Mouse (Mus musculus): ENCODE measurements around the gene Uhrf1. TPM values are rescaled to one million over a fixed set of nuclear protein-coding genes. Genes with fewer than 3 reads are reported as not detected.
"Not testable (repeated sequence)": the region's sequence is repeated elsewhere in the genome, so short reads cannot be mapped to it uniquely, and the experiment has no call there.

Gene Uhrf1
- polyA plus RNA-seq (2015; fragmentation: Nextera tagmentation; extraction: Ambion mirVana), result 22.5 and 23.5 TPM in 2 replicates

GRCm38 (mm10) chr17:56303160-56303846 is at the start of gene Uhrf1:
Gene Uhrf1, plus strand, starts transcription at chr17:56303321.
- Histone ChIP-seq H3K9ac (ENCODE audit: low read depth, low read length) (peak within 1 kb of the TSS; percentile 58), H3K27me3 (replicated peaks; ENCODE audit: control insufficient read depth, insufficient read depth, low read length) (no peaks in the 10 kb centered on the region), H3K36me3 (ENCODE audit: control insufficient read depth, insufficient read depth) (0 out of 2 replicates have a peak, but pooled peaks cover 4% of the 10 kb centered on the region), H3K4me3 (ENCODE audit: low read depth, low read length) (peak within 1 kb of the TSS; percentile 78), H3K4me2 (replicated peaks; ENCODE audit: low read depth) (peak within 1 kb of the TSS; percentile 99), H3K27ac (ENCODE audit: low read depth, low read length) (peak within 1 kb of the TSS; percentile 64), H3K4me1 (replicated peaks; ENCODE audit: control insufficient read depth, insufficient read depth, low read length) (no peaks in the 10 kb centered on the region; the same call in 1 of the 2 replicates), H3K9me3 (ENCODE audit: control insufficient read depth) (no peaks in the 10 kb centered on the region)
- WGBS, result under 1% methylated on average over 43 of the region's 43 CpGs
- peak; percentile 58 for ATAC-seq
- TF ChIP-seq CTCF (IDR thresholded peaks at IDR 0.05; ENCODE audit: low read depth), result no peak

GRCm38 (mm10) chr17:56254695-56255094 is 48.4 kb upstream of the Uhrf1 start:
- ATAC-seq, result no peak
- H3K27ac ChIP-seq (ENCODE audit: low read depth, low read length), result no peak overlapping the region
- no peaks in the 10 kb centered on the region for H3K27me3 ChIP-seq (replicated peaks; ENCODE audit: control insufficient read depth, insufficient read depth, low read length)
- no peak overlapping the region for H3K9ac ChIP-seq (ENCODE audit: low read depth, low read length)
- H3K4me3 ChIP-seq (ENCODE audit: low read depth, low read length), result no peak overlapping the region
- H3K36me3 ChIP-seq (ENCODE audit: control insufficient read depth, insufficient read depth), result peaks cover 9% of the 10 kb centered on the region
- no peaks in the 10 kb centered on the region for H3K9me3 ChIP-seq (ENCODE audit: control insufficient read depth)
- no peak for TF ChIP-seq CTCF (IDR thresholded peaks at IDR 0.05; ENCODE audit: low read depth)
- 84% methylated on average over 4 of the region's 4 CpGs for WGBS
- no peak overlapping the region for H3K4me2 ChIP-seq (replicated peaks; ENCODE audit: low read depth)
- no peaks in the 10 kb centered on the region for H3K4me1 ChIP-seq (replicated peaks; ENCODE audit: control insufficient read depth, insufficient read depth, low read length)

- H3K4me3 ChIP-seq (ENCODE audit: low read depth, low read length), result no peak overlapping the region
- 17% methylated on average over 9 of the region's 9 CpGs for WGBS
- no peak overlapping the region for H3K27ac ChIP-seq (ENCODE audit: low read depth, low read length)
- peaks cover 16% of the 10 kb centered on the region for H3K36me3 ChIP-seq (ENCODE audit: control insufficient read depth, insufficient read depth)
- peak overlapping the region; percentile 35 for H3K4me2 ChIP-seq (replicated peaks; ENCODE audit: low read depth)
- ATAC-seq, result no peak
- no peaks in the 10 kb centered on the region for H3K9me3 ChIP-seq (ENCODE audit: control insufficient read depth)
- H3K27me3 ChIP-seq (replicated peaks; ENCODE audit: control insufficient read depth, insufficient read depth, low read length), result no peaks in the 10 kb centered on the region
- no peaks in the 10 kb centered on the region for H3K4me1 ChIP-seq (replicated peaks; ENCODE audit: control insufficient read depth, insufficient read depth, low read length)
- no peak for TF ChIP-seq CTCF (IDR thresholded peaks at IDR 0.05; ENCODE audit: low read depth)
- H3K9ac ChIP-seq (ENCODE audit: low read depth, low read length), result no peak overlapping the region
Measured at GRCm38 (mm10) chr17:56255429-56255828, 47.7 kb upstream of the Uhrf1 start.

GRCm38 (mm10) chr17:56255863-56256238 is 47.3 kb upstream of the Uhrf1 start:
- peak; percentile 88 for ATAC-seq
- H3K9ac ChIP-seq (ENCODE audit: low read depth, low read length), result no peak overlapping the region
- H3K27me3 ChIP-seq (replicated peaks; ENCODE audit: control insufficient read depth, insufficient read depth, low read length), result no peaks in the 10 kb centered on the region
- TF ChIP-seq CTCF (IDR thresholded peaks at IDR 0.05; ENCODE audit: low read depth), result peak; percentile 97
- no peaks in the 10 kb centered on the region for H3K9me3 ChIP-seq (ENCODE audit: control insufficient read depth)
- H3K4me1 ChIP-seq (replicated peaks; ENCODE audit: control insufficient read depth, insufficient read depth, low read length), result no peaks in the 10 kb centered on the region
- peak overlapping the region; percentile 83 for H3K27ac ChIP-seq (ENCODE audit: low read depth, low read length)
- WGBS, result under 1% methylated on average over 32 of the region's 32 CpGs
- H3K4me2 ChIP-seq (replicated peaks; ENCODE audit: low read depth), result peak overlapping the region; percentile 87
- H3K36me3 ChIP-seq (ENCODE audit: control insufficient read depth, insufficient read depth), result peaks cover 19% of the 10 kb centered on the region
- peak overlapping the region; percentile 65 for H3K4me3 ChIP-seq (ENCODE audit: low read depth, low read length)

GRCm38 (mm10) chr17:56256239-56256881 is 46.8 kb upstream of the Uhrf1 start, which contains the start of gene Fem1a:
Gene Fem1a, plus strand, starts transcription at chr17:56256810.
- Histone ChIP-seq H3K4me3 (ENCODE audit: low read depth, low read length) (peak within 1 kb of the TSS; percentile 65), H3K27ac (ENCODE audit: low read depth, low read length) (peak within 1 kb of the TSS; percentile 83), H3K9me3 (ENCODE audit: control insufficient read depth) (no peaks in the 10 kb centered on the region), H3K36me3 (ENCODE audit: control insufficient read depth, insufficient read depth) (peaks cover 22% of the 10 kb centered on the region), H3K4me2 (replicated peaks; ENCODE audit: low read depth) (peak within 1 kb of the TSS; percentile 87), H3K4me1 (replicated peaks; ENCODE audit: control insufficient read depth, insufficient read depth, low read length) (no peaks in the 10 kb centered on the region), H3K27me3 (replicated peaks; ENCODE audit: control insufficient read depth, insufficient read depth, low read length) (no peaks in the 10 kb centered on the region), H3K9ac (ENCODE audit: low read depth, low read length) (peak within 1 kb of the TSS; percentile 59)
- WGBS, result under 1% methylated on average over 28 of the region's 28 CpGs
- TF ChIP-seq CTCF (IDR thresholded peaks at IDR 0.05; ENCODE audit: low read depth), result no peak
- peak; percentile 91 for ATAC-seq

- Histone ChIP-seq H3K27me3 (replicated peaks; ENCODE audit: control insufficient read depth, insufficient read depth, low read length) (no peaks in the 10 kb centered on the region), H3K4me2 (replicated peaks; ENCODE audit: low read depth) (peak overlapping the region; percentile 87), H3K4me3 (ENCODE audit: low read depth, low read length) (peak overlapping the region; percentile 65), H3K27ac (ENCODE audit: low read depth, low read length) (peak overlapping the region; percentile 70), H3K4me1 (replicated peaks; ENCODE audit: control insufficient read depth, insufficient read depth, low read length) (no peaks in the 10 kb centered on the region), H3K9me3 (ENCODE audit: control insufficient read depth) (no peaks in the 10 kb centered on the region), H3K9ac (ENCODE audit: low read depth, low read length) (peak overlapping the region; percentile 59), H3K36me3 (ENCODE audit: control insufficient read depth, insufficient read depth) (peaks cover 27% of the 10 kb centered on the region)
- peak; percentile 14; the same call in 1 of the 2 replicates for ATAC-seq
- TF ChIP-seq CTCF (IDR thresholded peaks at IDR 0.05; ENCODE audit: low read depth), result no peak
- 7% methylated on average over 52 of the region's 58 CpGs for WGBS
Measured at GRCm38 (mm10) chr17:56257181-56257894, 45.8 kb upstream of the Uhrf1 start.

GRCm38 (mm10) chr17:56258269-56258668 is 44.9 kb upstream of the Uhrf1 start:
- Histone ChIP-seq H3K4me2 (replicated peaks; ENCODE audit: low read depth) (peak overlapping the region; percentile 87), H3K36me3 (ENCODE audit: control insufficient read depth, insufficient read depth) (peaks cover 35% of the 10 kb centered on the region)
- H3K4me3 ChIP-seq (ENCODE audit: low read depth, low read length); H3K9me3 ChIP-seq (ENCODE audit: control insufficient read depth); H3K4me1 ChIP-seq (replicated peaks; ENCODE audit: control insufficient read depth, insufficient read depth, low read length); H3K27me3 ChIP-seq (replicated peaks; ENCODE audit: control insufficient read depth, insufficient read depth, low read length); H3K27ac ChIP-seq (ENCODE audit: low read depth, low read length); ATAC-seq; H3K9ac ChIP-seq (ENCODE audit: low read depth, low read length): not testable (repeated sequence)
- WGBS, result 93% methylated on average over 19 of the region's 19 CpGs

GRCm38 (mm10) chr17:56258812-56259211 is 44.3 kb upstream of the Uhrf1 start:
- WGBS, result 52% methylated on average over 2 of the region's 2 CpGs

More at GRCm38 (mm10) chr17:56258812-56259211, 44.3 kb upstream of the Uhrf1 start:
- H3K9me3 ChIP-seq (ENCODE audit: control insufficient read depth); ATAC-seq; H3K9ac ChIP-seq (ENCODE audit: low read depth, low read length); H3K27ac ChIP-seq (ENCODE audit: low read depth, low read length); H3K27me3 ChIP-seq (replicated peaks; ENCODE audit: control insufficient read depth, insufficient read depth, low read length); H3K4me3 ChIP-seq (ENCODE audit: low read depth, low read length); H3K4me1 ChIP-seq (replicated peaks; ENCODE audit: control insufficient read depth, insufficient read depth, low read length): not testable (repeated sequence)
- Histone ChIP-seq H3K4me2 (replicated peaks; ENCODE audit: low read depth) (peak overlapping the region; percentile 9; the same call in 1 of the 2 replicates), H3K36me3 (ENCODE audit: control insufficient read depth, insufficient read depth) (peaks cover 35% of the 10 kb centered on the region)

Data from intestine, postnatal 0 days (tissue).